Mouse (Mus musculus): Measurements from ENCODE around the gene Pex10.

GRCm38 (mm10) chr4:155024170-155025010, 42.4 kb upstream of the Pex10 start:
- TF ChIP-seq CHD2 (IDR thresholded peaks at IDR 0.05; ENCODE audit: low read length) (no peak), POLR2AphosphoS2 (IDR thresholded peaks at IDR 0.05; ENCODE audit: low read depth, low read length) (no peak), MXI1 (IDR thresholded peaks at IDR 0.05; ENCODE audit: low read depth, low read length) (no peak), MAX (IDR thresholded peaks at IDR 0.05; ENCODE audit: low read length) (no peak), RAD21 (IDR thresholded peaks at IDR 0.05; ENCODE audit: low read depth, low read length) (no peak), POLR2A (IDR thresholded peaks at IDR 0.05; ENCODE audit: low read depth, low read length) (no peak), GABPA (IDR thresholded peaks at IDR 0.05; ENCODE audit: insufficient replicate concordance, low read depth, low read length) (no peak), SMC3 (IDR thresholded peaks at IDR 0.05; ENCODE audit: low read depth, low read length) (no peak), MYC (IDR thresholded peaks at IDR 0.05; ENCODE audit: low read depth, low read length) (no peak), CTCF (conservative IDR thresholded peaks at IDR 0.05 in 1 of 2, IDR thresholded peaks at IDR 0.05 in 1 of 2; ENCODE audit: low read depth in 2 of 2, low read length in 2 of 2) (no peak), KAT2A (IDR thresholded peaks at IDR 0.05; ENCODE audit: insufficient replicate concordance, low read length) (no peak), JUN (IDR thresholded peaks at IDR 0.05; ENCODE audit: insufficient read depth, low read depth, low read length) (no peak), HCFC1 (IDR thresholded peaks at IDR 0.05; ENCODE audit: low read depth, low read length) (no peak)
